Comparison of ENCODE assay signal across 9 mouse cellular contexts in genomic region chr16:4597296-4597695, GRCm38 (mm10). TPM values are rescaled to one million over a fixed set of nuclear protein-coding genes. Genes with fewer than 3 reads are reported as not detected.
DNase-seq lines count a peak whose midpoint lies in the region; ATAC-seq and TF ChIP-seq lines count a peak whose summit lies in the region.
"Had no signal": no experiment of that assay in that cellular context is flagged by ENCODE, and none has a peak within 500 bp of the region (broad histone marks: within the 10 kb centered on the region; RNA-seq: fewer than 3 reads in every experiment).

No protein-coding gene starts in this region.

- no peak for ATAC-seq in neural tube, embryonic 11.5 days (ENCODE audit: insufficient read depth, low FRiP score, low TSS enrichment)
- no peak for ATAC-seq in heart, embryonic 16.5 days (replicated peaks; ENCODE audit: extremely low read depth, insufficient read depth, low FRiP score)
- no peak for ATAC-seq in limb, embryonic 14.5 days (ENCODE audit: low FRiP score, low read depth)
- no peak for ATAC-seq in stomach, embryonic 16.5 days (ENCODE audit: insufficient read depth, low FRiP score)
- no peak for ATAC-seq in megakaryocyte, adult 5-6 weeks (ENCODE audit: poor library complexity, severe bottlenecking)

- H3K27ac ChIP-seq in neural tube, embryonic 11.5 days (ENCODE audit: low read depth, low read length), result no peak overlapping the region
- peak overlapping the region; percentile 6 for H3K27ac ChIP-seq in heart, embryonic 16.5 days (ENCODE audit: low read length)
- peak overlapping the region; percentile 50; the same call in 1 of the 2 replicates for H3K27ac ChIP-seq in limb, embryonic 14.5 days (replicated peaks; ENCODE audit: low read depth, low read length)
- peak overlapping the region; percentile 58 for H3K27ac ChIP-seq in stomach, embryonic 16.5 days (ENCODE audit: low read length)

- peaks cover 61% of the 10 kb centered on the region for H3K4me1 ChIP-seq in neural tube, embryonic 11.5 days (ENCODE audit: control insufficient read depth, insufficient read depth, low read length)
- peaks cover 77% of the 10 kb centered on the region for H3K4me1 ChIP-seq in heart, embryonic 16.5 days (ENCODE audit: control insufficient read depth, insufficient read depth, low read length)
- peaks cover 66% of the 10 kb centered on the region for H3K4me1 ChIP-seq in limb, embryonic 14.5 days (ENCODE audit: control insufficient read depth, insufficient read depth, low read length)
- peaks cover 69% of the 10 kb centered on the region for H3K4me1 ChIP-seq in stomach, embryonic 16.5 days (ENCODE audit: control insufficient read depth, insufficient read depth, low read length)

- TF ChIP-seq POLR2A in limb, embryonic 14.5 days (IDR thresholded peaks at IDR 0.05; ENCODE audit: borderline replicate concordance, extremely low read depth, insufficient read depth, insufficient read length), result no peak

- H3K36me3 ChIP-seq in neural tube, embryonic 11.5 days (ENCODE audit: control insufficient read depth, insufficient read depth, low read length), result no peaks in the 10 kb centered on the region
- H3K36me3 ChIP-seq in heart, embryonic 16.5 days (ENCODE audit: control insufficient read depth, insufficient read depth), result no peaks in the 10 kb centered on the region
- H3K36me3 ChIP-seq in limb, embryonic 14.5 days (ENCODE audit: control insufficient read depth, insufficient read depth, low read length), result 0 out of 2 replicates have a peak, but pooled peaks cover 2% of the 10 kb centered on the region
- no peaks in the 10 kb centered on the region for H3K36me3 ChIP-seq in stomach, embryonic 16.5 days (ENCODE audit: control insufficient read depth, insufficient read depth, low read length)

- H3K9me3 ChIP-seq in neural tube, embryonic 11.5 days (ENCODE audit: control insufficient read depth, low read length), result no peaks in the 10 kb centered on the region
- no peaks in the 10 kb centered on the region for H3K9me3 ChIP-seq in heart, embryonic 16.5 days (replicated peaks; ENCODE audit: control insufficient read depth, low read length)
- no peaks in the 10 kb centered on the region for H3K9me3 ChIP-seq in limb, embryonic 14.5 days (ENCODE audit: control insufficient read depth, low read length)
- no peaks in the 10 kb centered on the region for H3K9me3 ChIP-seq in stomach, embryonic 16.5 days (replicated peaks; ENCODE audit: control insufficient read depth, low read length)

- peak overlapping the region; percentile 41; the same call in 1 of the 2 replicates for H3K9ac ChIP-seq in neural tube, embryonic 11.5 days (ENCODE audit: low read length)
- H3K9ac ChIP-seq in heart, embryonic 16.5 days (ENCODE audit: low read length), result no peak overlapping the region
- H3K9ac ChIP-seq in limb, embryonic 14.5 days (ENCODE audit: low read depth, low read length, severe bottlenecking), result no peak overlapping the region
- 0 out of 2 replicates have a peak overlapping the region, but pooled peaks have one; percentile 16 for H3K9ac ChIP-seq in stomach, embryonic 16.5 days (ENCODE audit: low read length)

- H3K4me2 ChIP-seq in neural tube, embryonic 11.5 days (ENCODE audit: low read depth), result peak overlapping the region; percentile 99
- 0 out of 2 replicates have a peak overlapping the region, but pooled peaks have one; percentile 8 for H3K4me2 ChIP-seq in heart, embryonic 16.5 days (ENCODE audit: low read depth, low read length)
- peak overlapping the region; percentile 95 for H3K4me2 ChIP-seq in limb, embryonic 14.5 days (replicated peaks; ENCODE audit: low read depth, low read length, severe bottlenecking)
- peak overlapping the region; percentile 63 for H3K4me2 ChIP-seq in stomach, embryonic 16.5 days (ENCODE audit: low read depth, low read length)

- 59% methylated on average over 5 of the region's 7 CpGs for WGBS in neural tube, embryonic 11.5 days
- WGBS in heart, embryonic 16.5 days, result 54% methylated on average over 7 of the region's 7 CpGs
- 44% methylated on average over 3 of the region's 7 CpGs for WGBS in limb, embryonic 14.5 days
- 62% methylated on average over 7 of the region's 7 CpGs for WGBS in stomach, embryonic 16.5 days

- DNase-seq in neural tube, embryonic 11.5 days (ENCODE audit: low spot score), result no peak
- no peak for DNase-seq in neural tube, embryonic 10.5 days (ENCODE audit: extremely low spot score, low spot score)
- DNase-seq in limb, embryonic 14.5 days (ENCODE audit: low spot score), result peak; percentile 44
- DNase-seq in spleen, postnatal 14 days (ENCODE audit: low spot score in 2 of 2), result no peak
- no peak for DNase-seq in layer of hippocampus, adult 9-11 months

- no peaks in the 10 kb centered on the region for H3K27me3 ChIP-seq in neural tube, embryonic 11.5 days (ENCODE audit: control insufficient read depth, insufficient read depth, low read length)
- no peaks in the 10 kb centered on the region for H3K27me3 ChIP-seq in heart, embryonic 16.5 days (ENCODE audit: control insufficient read depth, insufficient read depth, low read length)
- H3K27me3 ChIP-seq in limb, embryonic 14.5 days (ENCODE audit: control insufficient read depth, insufficient read depth, low read length), result no peaks in the 10 kb centered on the region
- no peaks in the 10 kb centered on the region for H3K27me3 ChIP-seq in stomach, embryonic 16.5 days (ENCODE audit: control insufficient read depth, insufficient read depth, low read length)

- peak overlapping the region; percentile 91 for H3K4me3 ChIP-seq in neural tube, embryonic 11.5 days (ENCODE audit: low read depth, low read length)
- H3K4me3 ChIP-seq in heart, embryonic 16.5 days (ENCODE audit: low read length), result no peak overlapping the region
- H3K4me3 ChIP-seq in limb, embryonic 14.5 days (replicated peaks; ENCODE audit: low read length), result peak overlapping the region; percentile 90
- H3K4me3 ChIP-seq in stomach, embryonic 16.5 days (replicated peaks; ENCODE audit: low read length), result peak overlapping the region; percentile 12; the same call in 1 of the 2 replicates
- H3K4me3 ChIP-seq: erythroblast, embryonic 14.5 days had no signal

RNA-seq across cellular contexts. Expression of gene Glis2, which starts 2.8 kb away (rescaled TPM):
- polyA plus RNA-seq in neural tube, embryonic 11.5 days (2014; fragmentation: Nextera tagmentation; extraction: Ambion mirVana), result 32.4 and 37.0 TPM in 2 replicates
- polyA plus RNA-seq in heart, embryonic 16.5 days (2015; fragmentation: Nextera tagmentation; extraction: Ambion mirVana), result 12.3 and 14.2 TPM in 2 replicates
- 83.8 and 110 TPM in 2 replicates for polyA plus RNA-seq in limb, embryonic 14.5 days (2012; rRNA removed)
- 45.9 and 53.3 TPM in 2 replicates for polyA plus RNA-seq in limb, embryonic 14.5 days (2014; fragmentation: Nextera tagmentation; extraction: Ambion mirVana)
- 18.7 and 21.7 TPM in 2 replicates for polyA plus RNA-seq in stomach, embryonic 16.5 days (2015; fragmentation: Nextera tagmentation; extraction: Ambion mirVana)
- total RNA-seq in megakaryocyte, adult 5-6 weeks (2015), result 0.80 TPM in 2 replicates
- 0.28 and 0.51 TPM in 2 replicates for total RNA-seq in megakaryocyte, adult 5-6 weeks (2017)

RNA-seq across cellular contexts. Expression of gene Pam16, which starts 27.5 kb away (rescaled TPM):
- polyA plus RNA-seq in neural tube, embryonic 11.5 days (2014; fragmentation: Nextera tagmentation; extraction: Ambion mirVana), result 94.3 and 108 TPM in 2 replicates
- polyA plus RNA-seq in heart, embryonic 16.5 days (2015; fragmentation: Nextera tagmentation; extraction: Ambion mirVana), result 91.2 and 122 TPM in 2 replicates
- 72.7 and 80.1 TPM in 2 replicates for polyA plus RNA-seq in limb, embryonic 14.5 days (2012; rRNA removed)
- polyA plus RNA-seq in limb, embryonic 14.5 days (2014; fragmentation: Nextera tagmentation; extraction: Ambion mirVana), result 92.5 and 94.1 TPM in 2 replicates
- 47.9 and 75.3 TPM in 2 replicates for polyA plus RNA-seq in stomach, embryonic 16.5 days (2015; fragmentation: Nextera tagmentation; extraction: Ambion mirVana)
- total RNA-seq in megakaryocyte, adult 5-6 weeks (2015), result 30.8 and 42.8 TPM in 2 replicates
- 18.1 and 24.3 TPM in 2 replicates for total RNA-seq in megakaryocyte, adult 5-6 weeks (2017)

RNA-seq across cellular contexts. Expression of gene Tfap4, which starts 37.6 kb away (rescaled TPM):
- polyA plus RNA-seq in neural tube, embryonic 11.5 days (2014; fragmentation: Nextera tagmentation; extraction: Ambion mirVana), result 16.1 and 17.8 TPM in 2 replicates
- polyA plus RNA-seq in heart, embryonic 16.5 days (2015; fragmentation: Nextera tagmentation; extraction: Ambion mirVana), result 5.6 and 8.1 TPM in 2 replicates
- 29.9 and 31.5 TPM in 2 replicates for polyA plus RNA-seq in limb, embryonic 14.5 days (2012; rRNA removed)
- polyA plus RNA-seq in limb, embryonic 14.5 days (2014; fragmentation: Nextera tagmentation; extraction: Ambion mirVana), result 19.6 and 22.8 TPM in 2 replicates
- 16.1 and 17.0 TPM in 2 replicates for polyA plus RNA-seq in stomach, embryonic 16.5 days (2015; fragmentation: Nextera tagmentation; extraction: Ambion mirVana)
- 10.1 and 11.1 TPM in 2 replicates for total RNA-seq in megakaryocyte, adult 5-6 weeks (2015)
- 12.6 and 12.8 TPM in 2 replicates for total RNA-seq in megakaryocyte, adult 5-6 weeks (2017)

RNA-seq across cellular contexts. Expression of gene Vasn, which starts 42.4 kb away (rescaled TPM):
- polyA plus RNA-seq in neural tube, embryonic 11.5 days (2014; fragmentation: Nextera tagmentation; extraction: Ambion mirVana), result 10.5 and 11.1 TPM in 2 replicates
- 15.7 and 17.2 TPM in 2 replicates for polyA plus RNA-seq in heart, embryonic 16.5 days (2015; fragmentation: Nextera tagmentation; extraction: Ambion mirVana)
- 75.7 and 117 TPM in 2 replicates for polyA plus RNA-seq in limb, embryonic 14.5 days (2012; rRNA removed)
- polyA plus RNA-seq in limb, embryonic 14.5 days (2014; fragmentation: Nextera tagmentation; extraction: Ambion mirVana), result 35.7 and 36.8 TPM in 2 replicates
- polyA plus RNA-seq in stomach, embryonic 16.5 days (2015; fragmentation: Nextera tagmentation; extraction: Ambion mirVana), result 18.3 and 18.4 TPM in 2 replicates
- not detected in 2 replicates for total RNA-seq in megakaryocyte, adult 5-6 weeks (2015)
- total RNA-seq in megakaryocyte, adult 5-6 weeks (2017), result 0.12 TPM in 1 of 2 replicates, not detected in the other

RNA-seq across cellular contexts. Expression of gene Dnaja3, which starts 42.5 kb away (rescaled TPM):
- 54.2 and 56.6 TPM in 2 replicates for polyA plus RNA-seq in neural tube, embryonic 11.5 days (2014; fragmentation: Nextera tagmentation; extraction: Ambion mirVana)
- polyA plus RNA-seq in heart, embryonic 16.5 days (2015; fragmentation: Nextera tagmentation; extraction: Ambion mirVana), result 87.5 and 88.7 TPM in 2 replicates
- polyA plus RNA-seq in limb, embryonic 14.5 days (2012; rRNA removed), result 27.0 and 30.2 TPM in 2 replicates
- 52.4 and 54.7 TPM in 2 replicates for polyA plus RNA-seq in limb, embryonic 14.5 days (2014; fragmentation: Nextera tagmentation; extraction: Ambion mirVana)
- 73.1 and 76.6 TPM in 2 replicates for polyA plus RNA-seq in stomach, embryonic 16.5 days (2015; fragmentation: Nextera tagmentation; extraction: Ambion mirVana)
- total RNA-seq in megakaryocyte, adult 5-6 weeks (2015), result 10.1 and 11.9 TPM in 2 replicates
- 26.1 and 27.8 TPM in 2 replicates for total RNA-seq in megakaryocyte, adult 5-6 weeks (2017)

Comparison
In these comparisons a context has a peak if more than half of its experiments do, and no peak if none do; other contexts are left out.
1. H3K4me2 ChIP-seq: peak in every context shown above with its lines; median percentile 99 in neural tube, embryonic 11.5 days; 95 in limb, embryonic 14.5 days; 63 in stomach, embryonic 16.5 days; 8 in heart, embryonic 16.5 days.
2. H3K9ac ChIP-seq: peak in neural tube, embryonic 11.5 days (single experiment) and stomach, embryonic 16.5 days (single experiment); none in heart, embryonic 16.5 days (single experiment) and limb, embryonic 14.5 days (single experiment).